Mouse (Mus musculus): ENCODE results near the gene Prkab2.

Gene Prkab2

DNA sequence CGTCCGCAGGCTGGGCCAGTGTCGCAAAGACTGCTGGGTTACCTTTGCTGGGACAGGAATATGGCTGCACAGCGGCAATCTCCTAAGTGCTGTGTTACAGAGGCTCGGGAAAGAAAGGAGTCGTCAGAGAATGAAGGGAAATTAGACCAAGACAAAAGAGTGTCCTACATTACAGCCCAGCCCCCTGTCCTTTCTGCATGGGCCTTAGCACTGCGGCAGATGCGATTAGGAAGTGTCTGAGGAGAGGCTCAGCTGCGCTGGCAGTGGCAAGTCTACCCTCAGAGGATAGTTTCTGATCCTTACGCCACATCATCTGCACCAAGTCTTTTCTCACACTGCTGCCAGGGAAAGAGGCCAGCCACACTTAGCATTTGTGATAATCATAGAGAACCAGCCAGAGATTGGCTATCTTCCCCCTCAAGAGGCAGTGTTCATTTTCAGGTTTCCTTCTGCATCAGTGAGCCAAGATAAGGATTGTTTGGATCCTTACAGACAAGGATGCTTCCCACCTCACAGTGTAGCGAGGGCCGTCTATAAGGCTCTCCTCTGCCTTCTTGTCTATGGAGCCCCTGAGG is 33.5 kb downstream of the Prkab2 start:
- no peak for DNase-seq (ENCODE audit: low spot score)

DNA sequence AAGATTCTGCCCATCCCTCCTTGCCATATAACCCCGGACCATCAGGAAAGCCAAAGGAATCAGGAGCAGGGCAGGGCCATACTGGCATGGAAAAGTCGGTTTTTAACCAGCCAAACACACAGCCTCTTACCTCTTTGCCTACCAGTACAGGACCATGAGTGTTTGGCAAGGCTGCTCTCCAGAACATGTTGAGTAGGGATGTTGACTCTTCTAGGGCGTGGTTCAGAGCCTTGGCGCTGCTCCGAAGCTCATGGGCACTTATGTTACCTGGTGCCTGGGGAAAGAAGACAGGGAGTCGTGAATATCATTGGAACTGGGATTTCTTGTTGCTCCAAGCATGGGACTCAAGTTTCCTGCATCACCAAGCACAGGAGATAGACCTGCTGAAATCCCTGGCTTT is 35.8 kb downstream of the Prkab2 start:
- DNase-seq (ENCODE audit: low spot score) = no peak

GRCm38 (mm10) chr3:97696866-97697265 is 38.9 kb downstream of the Prkab2 start:
- DNase-seq (ENCODE audit: low spot score) = no peak

- DNase-seq (ENCODE audit: low spot score) = no peak
These were observed 39.3 kb downstream of the Prkab2 start for GRCm38 (mm10) chr3:97697291-97697690.

- DNase-seq (ENCODE audit: low spot score) = no peak
These were observed 41.1 kb downstream of the Prkab2 start for GRCm38 (mm10) chr3:97699061-97699460.

DNA sequence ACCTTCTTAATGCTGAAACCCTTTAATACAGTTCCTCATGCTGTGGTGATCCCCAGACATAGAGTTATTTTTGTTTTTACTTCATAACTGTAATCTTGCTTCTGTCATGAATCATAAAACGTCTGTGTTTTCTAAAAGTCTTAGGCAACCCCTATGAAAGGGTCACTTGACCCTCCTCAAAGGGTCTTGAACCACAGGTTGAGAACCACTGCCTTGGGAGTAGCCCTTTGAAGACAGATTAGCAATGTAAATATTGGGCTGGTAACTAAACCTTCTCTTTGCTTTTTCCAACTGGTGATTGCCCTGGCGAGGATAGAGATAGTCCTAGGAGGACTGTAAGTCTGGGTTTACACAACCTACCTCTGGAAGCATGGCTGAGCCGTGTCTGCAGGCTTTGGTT is 43.2 kb downstream of the Prkab2 start:
- no peak for DNase-seq (ENCODE audit: low spot score)

GRCm38 (mm10) chr3:97702448-97703080 is 44.6 kb downstream of the Prkab2 start:
- DNase-seq (ENCODE audit: low spot score) = no peak

- no peak for DNase-seq (ENCODE audit: low spot score)
These were observed 47.5 kb downstream of the Prkab2 start for GRCm38 (mm10) chr3:97705508-97705907.

DNA sequence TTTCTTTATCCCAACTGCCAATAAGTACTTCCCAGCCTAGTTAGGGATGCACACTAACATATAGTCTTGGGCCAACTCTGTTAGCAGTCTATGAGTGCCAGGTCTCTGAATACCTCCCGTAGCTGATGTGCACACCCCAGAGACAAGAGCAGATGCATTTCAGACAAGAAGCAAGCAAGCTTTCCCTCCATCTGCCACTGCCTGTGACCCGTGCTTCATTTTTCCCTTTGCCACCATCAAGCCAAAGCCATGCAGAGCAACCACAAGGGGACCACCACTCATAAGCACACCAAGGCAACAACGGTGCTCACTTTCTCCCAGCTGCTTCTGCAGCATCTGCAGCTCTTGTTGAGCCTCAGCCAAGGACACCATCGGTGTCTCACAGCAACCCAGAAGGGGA is 48.6 kb downstream of the Prkab2 start:
- no peak for DNase-seq (ENCODE audit: low spot score)

DNA sequence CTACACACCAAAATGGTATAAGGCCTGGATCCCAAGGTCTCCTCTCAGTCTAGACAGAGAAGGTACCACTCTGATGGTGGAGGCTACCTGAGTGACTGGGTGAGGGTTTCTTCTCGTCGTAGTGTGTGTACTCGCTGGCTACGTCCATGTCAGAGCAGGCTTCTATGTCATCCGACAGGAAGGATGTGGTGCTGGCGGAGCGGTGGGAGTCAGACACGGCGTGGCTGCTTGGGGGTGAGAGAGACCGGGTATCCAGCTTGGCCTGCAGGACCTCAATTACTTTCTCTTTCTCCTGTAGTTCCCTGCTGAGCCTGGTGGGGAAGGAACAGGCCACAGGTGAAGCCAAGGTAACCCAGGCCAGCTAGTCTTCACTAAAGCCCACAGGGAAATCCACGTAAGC is 52.1 kb downstream of the Prkab2 start:
- no peak for DNase-seq (ENCODE audit: low spot score)

GRCm38 (mm10) chr3:97710881-97711280 is 52.9 kb downstream of the Prkab2 start:
- no peak for DNase-seq (ENCODE audit: low spot score)

DNA sequence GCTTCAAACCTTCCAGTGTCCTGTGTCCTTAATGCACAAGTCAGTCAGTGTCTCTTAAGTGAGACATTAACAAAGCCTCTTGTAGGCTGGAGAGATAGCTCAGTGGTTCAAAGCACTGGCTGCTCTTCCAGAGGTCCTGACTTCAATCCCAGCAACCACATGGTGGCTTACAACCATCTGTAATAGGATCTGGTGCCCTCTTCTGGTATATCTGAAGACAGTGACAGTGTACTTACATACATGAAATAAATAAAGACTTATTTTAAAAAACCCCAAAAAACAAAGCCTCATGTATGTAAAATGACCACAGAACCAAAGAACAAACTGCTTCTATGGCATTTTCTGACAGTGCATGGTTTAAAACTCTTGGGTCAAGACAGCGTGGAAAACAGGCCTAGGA is 57.9 kb downstream of the Prkab2 start:
- DNase-seq (ENCODE audit: low spot score) = no peak

GRCm38 (mm10) chr3:97719116-97719515 is 61.1 kb downstream of the Prkab2 start:
- DNase-seq (ENCODE audit: low spot score) = no peak
